Mouse (Mus musculus): ENCODE results near the gene Cnn2. TPM values are rescaled to one million over a fixed set of nuclear protein-coding genes. Genes with fewer than 3 reads are reported as not detected.

Gene Cnn2
- polyA plus RNA-seq, 1 experiment from 2014 or later = 30.0 TPM

DNA sequence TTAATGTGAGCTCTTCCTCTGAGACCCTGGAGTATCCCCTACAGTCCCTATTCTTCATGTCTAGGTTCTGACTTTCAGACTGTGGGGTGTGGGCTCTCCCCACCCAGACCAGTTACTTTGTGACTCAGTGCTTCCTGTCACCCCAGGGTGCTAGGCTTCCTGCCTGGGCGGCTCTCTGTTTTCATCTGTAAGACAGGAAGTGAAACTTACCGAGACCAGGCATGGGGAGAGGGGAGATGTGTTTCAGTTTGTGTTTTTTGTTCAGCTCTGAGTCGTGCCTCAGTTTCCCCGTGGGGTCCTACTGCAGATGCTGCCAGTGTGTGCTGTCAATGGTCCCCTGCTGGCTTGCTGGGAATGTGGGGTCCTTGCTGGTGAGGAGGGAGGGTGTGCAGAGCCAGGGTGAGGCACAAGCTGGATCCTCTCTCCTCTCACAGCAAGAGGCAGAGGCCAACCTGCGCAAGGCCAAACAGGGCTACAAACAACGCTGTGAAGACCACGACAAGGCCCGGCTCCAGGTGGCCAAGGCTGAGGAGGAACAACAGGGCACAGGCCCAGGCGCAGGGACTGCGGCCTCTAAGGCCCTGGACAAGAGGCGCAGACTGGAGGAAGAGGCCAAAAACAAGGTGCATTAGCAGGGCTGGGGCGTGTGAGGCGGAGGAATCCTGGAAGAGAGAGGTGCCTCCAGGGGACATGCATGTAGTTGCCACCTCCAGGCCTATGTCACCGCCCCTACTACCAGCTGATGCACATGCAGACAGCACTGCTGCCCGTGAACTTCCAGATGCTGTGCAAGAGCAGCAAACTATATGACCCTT is 36.1 kb downstream of the Cnn2 start:
- Histone ChIP-seq H3K9ac (no peak overlapping the region), H3K36me3 (ENCODE audit: poor library complexity, severe bottlenecking) (no peaks in the 10 kb centered on the region), H3K27me3 (peaks cover 13% of the 10 kb centered on the region), H3K27ac (no peak overlapping the region), H3K4me2 (no peak overlapping the region), H3K9me3 (replicated peaks) (no peaks in the 10 kb centered on the region), H3K4me1 (peaks cover 7% of the 10 kb centered on the region), H3K4me3 (no peak overlapping the region)
- 78% methylated on average over 15 of the region's 15 CpGs for WGBS
- ATAC-seq = no peak

- no peak for ATAC-seq
- Histone ChIP-seq H3K9me3 (replicated peaks) (no peaks in the 10 kb centered on the region), H3K4me2 (no peak overlapping the region), H3K27me3 (peaks cover 7% of the 10 kb centered on the region; the same call in 1 of the 2 replicates), H3K4me1 (peaks cover 2% of the 10 kb centered on the region), H3K36me3 (ENCODE audit: poor library complexity, severe bottlenecking) (no peaks in the 10 kb centered on the region), H3K27ac (no peak overlapping the region), H3K9ac (no peak overlapping the region), H3K4me3 (no peak overlapping the region)
- WGBS = 68% methylated on average over 4 of the region's 4 CpGs
These were observed 36.6 kb downstream of the Cnn2 start for GRCm38 (mm10) chr10:80025044-80025347.

- H3K27ac ChIP-seq = no peak overlapping the region
- no peak overlapping the region for H3K4me2 ChIP-seq
- no peaks in the 10 kb centered on the region for H3K9me3 ChIP-seq (replicated peaks)
- H3K36me3 ChIP-seq (ENCODE audit: poor library complexity, severe bottlenecking) = no peaks in the 10 kb centered on the region
- no peaks in the 10 kb centered on the region for H3K4me1 ChIP-seq
- 80% methylated on average over 10 of the region's 10 CpGs for WGBS
- H3K9ac ChIP-seq = no peak overlapping the region
- peaks cover 2% of the 10 kb centered on the region; the same call in 1 of the 2 replicates for H3K27me3 ChIP-seq
- H3K4me3 ChIP-seq = no peak overlapping the region
- ATAC-seq = no peak
These were observed 37.1 kb downstream of the Cnn2 start for GRCm38 (mm10) chr10:80025463-80025862.

- Histone ChIP-seq H3K9ac (no peak overlapping the region), H3K4me1 (no peaks in the 10 kb centered on the region), H3K4me3 (no peak overlapping the region), H3K36me3 (ENCODE audit: poor library complexity, severe bottlenecking) (no peaks in the 10 kb centered on the region), H3K27me3 (no peaks in the 10 kb centered on the region), H3K9me3 (replicated peaks) (no peaks in the 10 kb centered on the region), H3K27ac (no peak overlapping the region), H3K4me2 (no peak overlapping the region)
- WGBS = 59% methylated on average over 12 of the region's 12 CpGs
- ATAC-seq = no peak
These were observed 37.5 kb downstream of the Cnn2 start for GRCm38 (mm10) chr10:80025889-80026288.

- Histone ChIP-seq H3K4me2 (no peak overlapping the region), H3K4me3 (no peak overlapping the region), H3K4me1 (no peaks in the 10 kb centered on the region), H3K9me3 (replicated peaks) (no peaks in the 10 kb centered on the region), H3K27me3 (no peaks in the 10 kb centered on the region), H3K27ac (no peak overlapping the region), H3K9ac (no peak overlapping the region), H3K36me3 (ENCODE audit: poor library complexity, severe bottlenecking) (no peaks in the 10 kb centered on the region)
- ATAC-seq = no peak
- WGBS = 71% methylated on average over 20 of the region's 20 CpGs
These were observed 39.5 kb downstream of the Cnn2 start for GRCm38 (mm10) chr10:80027681-80028520.

GRCm38 (mm10) chr10:80028521-80028846 is 40.1 kb downstream of the Cnn2 start:
- Histone ChIP-seq H3K9me3 (replicated peaks) (no peaks in the 10 kb centered on the region), H3K36me3 (ENCODE audit: poor library complexity, severe bottlenecking) (no peaks in the 10 kb centered on the region), H3K9ac (no peak overlapping the region), H3K4me1 (no peaks in the 10 kb centered on the region), H3K4me3 (no peak overlapping the region), H3K4me2 (no peak overlapping the region), H3K27ac (no peak overlapping the region), H3K27me3 (no peaks in the 10 kb centered on the region)
- no peak for ATAC-seq
- 92% methylated on average over 13 of the region's 13 CpGs for WGBS

GRCm38 (mm10) chr10:80030191-80030590 is 41.8 kb downstream of the Cnn2 start:
- Histone ChIP-seq H3K27me3 (no peaks in the 10 kb centered on the region), H3K4me1 (no peaks in the 10 kb centered on the region), H3K9ac (no peak overlapping the region), H3K9me3 (replicated peaks) (no peaks in the 10 kb centered on the region), H3K36me3 (ENCODE audit: poor library complexity, severe bottlenecking) (peaks cover 9% of the 10 kb centered on the region), H3K4me3 (no peak overlapping the region), H3K4me2 (no peak overlapping the region), H3K27ac (no peak overlapping the region)
- WGBS = 83% methylated on average over 9 of the region's 9 CpGs
- no peak for ATAC-seq

GRCm38 (mm10) chr10:80030736-80031135 is 42.4 kb downstream of the Cnn2 start:
- ATAC-seq = no peak
- 85% methylated on average over 17 of the region's 17 CpGs for WGBS
- Histone ChIP-seq H3K27me3 (no peaks in the 10 kb centered on the region), H3K4me3 (no peak overlapping the region), H3K4me1 (no peaks in the 10 kb centered on the region), H3K27ac (no peak overlapping the region), H3K36me3 (ENCODE audit: poor library complexity, severe bottlenecking) (peaks cover 14% of the 10 kb centered on the region), H3K9ac (0 out of 2 replicates have a peak overlapping the region, but pooled peaks have one; percentile 12), H3K9me3 (replicated peaks) (no peaks in the 10 kb centered on the region), H3K4me2 (no peak overlapping the region)

GRCm38 (mm10) chr10:80032799-80033480 is 44.6 kb downstream of the Cnn2 start:
- no peak overlapping the region for H3K4me3 ChIP-seq
- ATAC-seq = no peak
- H3K9me3 ChIP-seq (replicated peaks) = no peaks in the 10 kb centered on the region
- no peak overlapping the region for H3K4me2 ChIP-seq
- WGBS = 72% methylated on average over 5 of the region's 5 CpGs
- no peak overlapping the region for H3K27ac ChIP-seq
- H3K4me1 ChIP-seq = peaks cover 2% of the 10 kb centered on the region
- no peak overlapping the region for H3K9ac ChIP-seq
- H3K27me3 ChIP-seq = no peaks in the 10 kb centered on the region
- peaks cover 36% of the 10 kb centered on the region for H3K36me3 ChIP-seq (ENCODE audit: poor library complexity, severe bottlenecking)

- Histone ChIP-seq H3K27ac (no peak overlapping the region), H3K9ac (no peak overlapping the region), H3K4me3 (no peak overlapping the region), H3K9me3 (replicated peaks) (no peaks in the 10 kb centered on the region), H3K4me1 (peaks cover 10% of the 10 kb centered on the region), H3K4me2 (no peak overlapping the region), H3K27me3 (no peaks in the 10 kb centered on the region), H3K36me3 (ENCODE audit: poor library complexity, severe bottlenecking) (peaks cover 43% of the 10 kb centered on the region)
- no peak for ATAC-seq
- 51% methylated on average over 9 of the region's 9 CpGs for WGBS
These were observed 45.4 kb downstream of the Cnn2 start for GRCm38 (mm10) chr10:80033511-80034391.

GRCm38 (mm10) chr10:80035148-80035547 is 46.8 kb downstream of the Cnn2 start:
- 80% methylated on average over 8 of the region's 8 CpGs for WGBS
- no peak for ATAC-seq
- H3K36me3 ChIP-seq (ENCODE audit: poor library complexity, severe bottlenecking) = peaks cover 43% of the 10 kb centered on the region
- peaks cover 13% of the 10 kb centered on the region for H3K4me1 ChIP-seq
- no peak overlapping the region for H3K4me2 ChIP-seq
- H3K9ac ChIP-seq = no peak overlapping the region
- no peaks in the 10 kb centered on the region for H3K9me3 ChIP-seq (replicated peaks)
- no peak overlapping the region for H3K27ac ChIP-seq
- H3K27me3 ChIP-seq = no peaks in the 10 kb centered on the region
- H3K4me3 ChIP-seq = no peak overlapping the region

Data from forebrain, embryonic 13.5 days (tissue).